Mouse (Mus musculus) hindbrain, embryonic 12.5 days (tissue): ENCODE data around the gene Disp3. TPM values are rescaled to one million over a fixed set of nuclear protein-coding genes. Genes with fewer than 3 reads are reported as not detected.

Source experiments
- ATAC-seq: fragments of 200-750 bp; cut with Nextera tagmentation; 2 replicates; pipeline ENCODE4 v1.8.0; 2017; ENCODE audit warnings: moderate TSS enrichment; ENCODE audit not compliant: low FRiP score
- H3K27ac ChIP-seq: fragments of 300-500 bp; sonication (generic); 2 replicates; pipeline ENCODE4 v1.5.1; 2016; ENCODE audit warnings: mild to moderate bottlenecking
- H3K27me3 ChIP-seq: fragments of 300-500 bp; sonication (generic); 2 replicates; pipeline ENCODE4 v1.6.1; 2016; ENCODE audit warnings: mild to moderate bottlenecking
- H3K36me3 ChIP-seq: fragments of 300-500 bp; sonication (generic); 2 replicates; pipeline ENCODE4 v1.6.1; 2016; ENCODE audit warnings: mild to moderate bottlenecking
- H3K4me1 ChIP-seq: fragments of 300-500 bp; sonication (generic); 2 replicates; pipeline ENCODE4 v1.6.1; 2016
- H3K4me2 ChIP-seq: fragments of 300-500 bp; sonication (generic); replicated peaks from 2 replicates; pipeline ENCODE4 v1.6.1; 2016; ENCODE audit warnings: mild to moderate bottlenecking
- H3K4me3 ChIP-seq: fragments of 300-500 bp; sonication (generic); 2 replicates; pipeline ENCODE4 v1.5.1; 2016; ENCODE audit warnings: mild to moderate bottlenecking
- H3K9ac ChIP-seq: fragments of 300-500 bp; sonication (generic); 2 replicates; pipeline ENCODE4 v1.6.1; 2016; ENCODE audit warnings: mild to moderate bottlenecking, moderate library complexity
- H3K9me3 ChIP-seq: fragments of 300-500 bp; sonication (generic); replicated peaks from 2 replicates; pipeline ENCODE4 v1.6.1; 2016; ENCODE audit warnings: mild to moderate bottlenecking
- WGBS: fragments of 180-500 bp; shearing (Covaris S2); methylation state at CpG from one replicate; pipeline ENCODE4 v1.1.7; 2016; 5-methylcytosine and 5-hydroxymethylcytosine counted together
- polyA plus RNA-seq: library from polyadenylated mRNA; unstranded; fragments of >200 nt; fragmentation: Nextera tagmentation; extraction: Ambion mirVana; gene quantifications from 2 replicates; pipeline ENCODE4 v1.2.1, GENCODE M21; 2016

Disp3 gene
- polyA plus RNA-seq, 1 experiment from 2014 or later: 14.7 TPM

- Histone ChIP-seq H3K9ac (no peak overlapping the region), H3K36me3 (peaks cover 24% of the 10 kb centered on the region), H3K4me3 (no peak overlapping the region), H3K4me1 (peaks cover 25% of the 10 kb centered on the region), H3K4me2 (no peak overlapping the region), H3K27ac (peak overlapping the region; percentile 45; the same call in 1 of the 2 replicates), H3K9me3 (no peaks in the 10 kb centered on the region), H3K27me3 (no peaks in the 10 kb centered on the region)
- ATAC-seq: peak; percentile 33; the same call in 1 of the 2 replicates
- WGBS: 49% methylated on average over 9 of the region's 9 CpGs
These were observed 49.5 kb downstream of the Disp3 start for GRCm38 (mm10) chr4:148238218-148238617.

DNA sequence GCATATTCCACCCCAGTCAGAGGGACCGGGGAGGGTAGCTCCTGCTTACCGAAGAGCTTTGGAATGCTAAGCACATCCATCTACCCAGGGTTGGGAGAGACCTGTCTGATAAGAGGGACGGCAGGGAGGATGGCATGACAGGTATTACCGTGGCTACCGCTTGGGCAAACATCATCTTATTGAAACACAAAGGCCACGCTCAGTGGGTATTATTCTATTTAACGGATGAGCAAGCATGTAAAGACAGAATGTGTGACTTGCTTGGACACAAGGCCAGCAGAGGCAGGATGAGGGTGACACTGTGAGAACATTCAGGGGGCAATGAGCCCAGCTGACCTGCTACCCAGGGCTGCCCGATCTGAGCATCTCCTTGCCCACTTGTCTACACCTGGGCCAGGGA, 51.1 kb downstream of the Disp3 start:
- ATAC-seq: no peak
- Histone ChIP-seq H3K27me3 (no peaks in the 10 kb centered on the region), H3K27ac (no peak overlapping the region), H3K4me2 (no peak overlapping the region), H3K36me3 (peaks cover 11% of the 10 kb centered on the region), H3K9ac (no peak overlapping the region), H3K4me1 (peaks cover 33% of the 10 kb centered on the region), H3K9me3 (no peaks in the 10 kb centered on the region), H3K4me3 (no peak overlapping the region)
- WGBS: 56% methylated on average over 8 of the region's 8 CpGs

DNA sequence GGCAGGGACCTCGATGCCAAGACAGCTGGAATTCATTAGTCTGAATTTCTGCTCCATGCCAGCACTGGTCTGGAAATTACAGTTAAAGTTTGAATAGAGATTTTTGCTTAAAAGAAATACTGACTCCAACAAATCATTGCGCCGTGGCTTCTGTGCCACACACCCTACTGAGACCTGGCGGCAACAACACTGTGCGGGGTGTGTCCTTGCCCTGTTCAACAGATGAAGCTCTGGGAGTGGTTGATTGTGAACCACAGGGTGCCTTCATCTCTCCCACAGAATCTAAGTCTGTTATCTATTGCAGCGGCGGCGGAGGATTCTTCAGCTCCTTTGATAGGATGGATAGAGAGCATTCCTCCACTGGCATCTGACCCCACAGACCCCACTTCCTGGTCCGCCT, 54.7 kb downstream of the Disp3 start:
- no peak overlapping the region for H3K4me2 ChIP-seq
- WGBS: 80% methylated on average over 9 of the region's 9 CpGs
- H3K9ac ChIP-seq: no peak overlapping the region
- H3K9me3 ChIP-seq: no peaks in the 10 kb centered on the region
- H3K36me3 ChIP-seq: no peaks in the 10 kb centered on the region
- no peak for ATAC-seq
- H3K27me3 ChIP-seq: peaks cover 15% of the 10 kb centered on the region; the same call in 1 of the 2 replicates
- no peak overlapping the region for H3K27ac ChIP-seq
- H3K4me1 ChIP-seq: peaks cover 17% of the 10 kb centered on the region
- H3K4me3 ChIP-seq: no peak overlapping the region

- Histone ChIP-seq H3K9ac (no peak overlapping the region), H3K27ac (no peak overlapping the region), H3K4me3 (no peak overlapping the region), H3K36me3 (no peaks in the 10 kb centered on the region), H3K4me1 (peaks cover 13% of the 10 kb centered on the region), H3K4me2 (no peak overlapping the region), H3K27me3 (peaks cover 15% of the 10 kb centered on the region; the same call in 1 of the 2 replicates), H3K9me3 (no peaks in the 10 kb centered on the region)
- no peak for ATAC-seq
- WGBS: 47% methylated on average over 10 of the region's 10 CpGs
These were observed 55.1 kb downstream of the Disp3 start for GRCm38 (mm10) chr4:148232615-148233014.

DNA sequence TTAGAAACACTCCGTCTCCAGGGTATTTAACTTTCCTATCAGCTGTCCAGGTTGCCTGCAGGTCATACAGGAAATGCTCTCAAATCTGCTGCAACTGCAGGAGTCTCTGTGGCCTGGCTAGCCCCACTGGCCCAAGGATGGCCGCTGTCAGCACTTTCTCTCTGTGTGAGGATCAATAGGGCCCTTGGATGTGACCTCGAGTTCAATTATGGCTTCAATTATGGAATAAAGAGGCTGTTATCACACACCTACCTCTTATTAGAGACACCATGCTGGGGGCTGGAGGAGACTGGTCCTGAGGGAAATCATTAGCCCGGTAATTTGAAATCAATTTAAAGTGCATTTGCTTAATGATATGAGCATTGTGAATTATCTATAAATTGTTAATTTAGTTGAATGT, 55.6 kb downstream of the Disp3 start:
- no peak for ATAC-seq
- no peak overlapping the region for H3K9ac ChIP-seq
- WGBS: 53% methylated on average over 4 of the region's 4 CpGs

DNA sequence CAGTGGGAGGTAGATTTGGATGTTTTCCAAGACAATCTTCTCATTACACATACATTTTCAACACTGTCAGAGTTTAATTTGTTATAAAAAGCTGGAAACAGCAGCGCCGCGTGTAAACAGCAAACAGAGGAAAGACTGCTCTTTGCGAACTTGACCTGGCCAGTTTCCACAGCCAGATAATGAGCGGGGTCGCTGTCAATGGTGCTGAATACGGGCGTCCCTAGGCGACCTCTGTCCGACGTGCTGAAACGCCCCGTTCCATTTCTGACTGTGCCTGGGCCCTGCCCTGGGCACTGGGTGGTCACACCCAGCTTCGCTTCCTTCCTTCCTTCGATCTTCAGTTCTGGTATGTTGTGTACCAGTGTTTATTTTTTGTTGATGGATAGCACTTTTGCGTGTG, 58.1 kb downstream of the Disp3 start:
- Histone ChIP-seq H3K4me1 (peaks cover 11% of the 10 kb centered on the region), H3K27ac (no peak overlapping the region), H3K4me3 (no peak overlapping the region), H3K9ac (no peak overlapping the region), H3K27me3 (peaks cover 15% of the 10 kb centered on the region; the same call in 1 of the 2 replicates), H3K9me3 (no peaks in the 10 kb centered on the region), H3K36me3 (no peaks in the 10 kb centered on the region), H3K4me2 (no peak overlapping the region)
- 12% methylated on average over 16 of the region's 16 CpGs for WGBS
- no peak for ATAC-seq

More for the DNA sequence above, 55.6 kb downstream of the Disp3 start:
- Histone ChIP-seq H3K4me1 (peaks cover 11% of the 10 kb centered on the region), H3K4me2 (no peak overlapping the region), H3K27me3 (peaks cover 15% of the 10 kb centered on the region; the same call in 1 of the 2 replicates), H3K27ac (no peak overlapping the region), H3K36me3 (no peaks in the 10 kb centered on the region), H3K4me3 (no peak overlapping the region), H3K9me3 (no peaks in the 10 kb centered on the region)

DNA sequence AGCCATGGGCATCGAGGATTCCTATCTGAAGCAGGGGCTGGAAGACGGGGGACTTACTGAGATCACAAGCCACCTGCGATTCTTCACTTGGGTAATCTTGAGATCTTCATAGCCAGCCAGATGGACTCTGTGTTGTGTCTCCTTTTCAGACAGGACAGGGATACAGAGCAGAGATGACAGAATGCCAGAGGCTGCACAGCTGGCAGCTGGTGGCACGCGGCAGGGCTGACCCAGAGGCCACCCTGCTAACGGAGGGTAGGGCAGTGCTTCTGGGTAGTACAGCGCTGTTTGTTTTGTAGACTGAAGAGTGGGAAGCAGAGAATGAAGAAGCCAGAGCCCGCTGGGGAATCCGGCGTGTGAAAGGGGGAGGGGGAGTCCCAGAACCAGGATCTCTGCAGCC, 64.8 kb downstream of the Disp3 start:
- H3K4me1 ChIP-seq: peaks cover 12% of the 10 kb centered on the region
- no peak overlapping the region for H3K4me3 ChIP-seq
- no peak for ATAC-seq
- no peak overlapping the region for H3K4me2 ChIP-seq
- WGBS: 29% methylated on average over 10 of the region's 10 CpGs
- H3K9me3 ChIP-seq: no peaks in the 10 kb centered on the region
- no peak overlapping the region for H3K9ac ChIP-seq
- no peak overlapping the region for H3K27ac ChIP-seq
- no peaks in the 10 kb centered on the region for H3K36me3 ChIP-seq
- H3K27me3 ChIP-seq: peaks cover 26% of the 10 kb centered on the region

GRCm38 (mm10) chr4:148220656-148221055, 67.1 kb downstream of the Disp3 start:
- H3K4me3 ChIP-seq: no peak overlapping the region
- no peak overlapping the region; the same call in 1 of the 2 replicates for H3K27ac ChIP-seq
- H3K9me3 ChIP-seq: no peaks in the 10 kb centered on the region
- peak; percentile 60 for ATAC-seq
- H3K27me3 ChIP-seq: peaks cover 28% of the 10 kb centered on the region
- 1% methylated on average over 10 of the region's 10 CpGs for WGBS
- no peak overlapping the region for H3K4me2 ChIP-seq
- H3K9ac ChIP-seq: no peak overlapping the region
- H3K4me1 ChIP-seq: peaks cover 14% of the 10 kb centered on the region
- no peaks in the 10 kb centered on the region for H3K36me3 ChIP-seq

DNA sequence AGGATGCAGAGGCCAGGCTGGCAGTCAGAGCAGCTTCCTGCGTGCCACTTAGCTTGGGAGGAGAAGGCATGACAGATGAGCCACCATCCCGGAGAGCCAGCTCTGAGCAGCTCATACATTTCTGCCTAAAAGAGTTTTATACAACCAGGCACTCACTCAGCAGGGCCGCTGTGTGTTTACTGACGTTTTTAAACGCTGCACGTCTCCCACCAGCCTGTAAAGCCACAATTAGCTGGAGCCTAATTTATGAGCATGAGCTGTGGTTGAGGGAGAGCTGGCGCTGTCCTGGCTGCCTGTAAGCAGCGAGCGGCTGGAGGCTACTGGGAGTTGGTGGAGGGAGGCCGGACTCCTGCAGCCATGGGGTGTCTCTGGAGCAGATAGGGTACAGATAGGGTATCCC, 69.5 kb downstream of the Disp3 start:
- H3K9me3 ChIP-seq: no peaks in the 10 kb centered on the region
- no peaks in the 10 kb centered on the region for H3K36me3 ChIP-seq
- 30% methylated on average over 10 of the region's 10 CpGs for WGBS
- no peak for ATAC-seq
- H3K4me1 ChIP-seq: peaks cover 33% of the 10 kb centered on the region
- no peak overlapping the region for H3K4me2 ChIP-seq
- peaks cover 26% of the 10 kb centered on the region for H3K27me3 ChIP-seq
- peak overlapping the region; percentile 8; the same call in 1 of the 2 replicates for H3K9ac ChIP-seq
- no peak overlapping the region for H3K4me3 ChIP-seq
- no peak overlapping the region for H3K27ac ChIP-seq

- Histone ChIP-seq H3K9ac (no peak overlapping the region), H3K4me3 (no peak overlapping the region), H3K4me1 (peaks cover 28% of the 10 kb centered on the region), H3K4me2 (no peak overlapping the region), H3K9me3 (no peaks in the 10 kb centered on the region), H3K36me3 (no peaks in the 10 kb centered on the region), H3K27ac (no peak overlapping the region), H3K27me3 (peaks cover 18% of the 10 kb centered on the region)
- ATAC-seq: no peak
- WGBS: 46% methylated on average over 11 of the region's 11 CpGs
These were observed 72.4 kb downstream of the Disp3 start for GRCm38 (mm10) chr4:148215264-148215900.

DNA sequence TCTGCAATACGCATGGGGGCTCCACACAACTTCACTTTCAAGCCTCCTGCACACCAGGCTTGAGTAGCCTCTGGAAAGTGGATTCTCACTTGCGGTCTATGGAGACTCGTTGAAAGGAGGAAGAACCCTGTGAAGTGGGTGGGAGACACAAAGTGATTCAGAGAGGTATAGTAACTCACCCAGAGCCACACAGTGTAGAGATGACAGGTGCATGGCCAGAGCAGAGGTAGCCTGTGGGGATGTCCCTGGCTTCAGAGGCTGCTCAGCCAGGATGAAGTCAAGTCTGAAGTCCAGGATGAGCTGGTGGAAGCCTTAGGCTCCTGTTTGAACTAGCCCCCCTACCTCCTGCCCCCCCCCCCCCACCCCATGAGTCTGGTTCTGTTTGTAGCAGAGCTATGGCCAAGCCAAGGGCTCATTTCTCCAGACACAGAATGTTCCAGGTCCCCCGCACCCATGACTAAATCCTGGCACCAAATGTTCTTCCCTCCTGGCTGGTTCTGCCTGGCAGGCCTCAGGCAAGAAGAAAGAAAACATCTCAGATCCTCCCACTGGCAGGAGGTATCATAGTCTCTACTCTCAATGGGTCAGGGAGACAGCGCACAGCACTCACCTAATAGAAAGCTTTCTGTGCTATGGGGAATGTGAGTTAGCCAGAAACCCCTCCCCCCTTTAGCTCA, 73.2 kb downstream of the Disp3 start:
- WGBS: 64% methylated on average over 5 of the region's 5 CpGs
- Histone ChIP-seq H3K4me2 (peak overlapping the region; percentile 13; the same call in 1 of the 2 replicates), H3K27me3 (peaks cover 14% of the 10 kb centered on the region), H3K4me3 (no peak overlapping the region), H3K9ac (no peak overlapping the region), H3K27ac (0 out of 2 replicates have a peak overlapping the region, but pooled peaks have one; percentile 30), H3K36me3 (no peaks in the 10 kb centered on the region), H3K9me3 (no peaks in the 10 kb centered on the region), H3K4me1 (peaks cover 28% of the 10 kb centered on the region)
- peak; percentile 29 for ATAC-seq

GRCm38 (mm10) chr4:148204873-148205232, 82.9 kb downstream of the Disp3 start:
- Histone ChIP-seq H3K36me3 (no peaks in the 10 kb centered on the region), H3K9me3 (no peaks in the 10 kb centered on the region), H3K27ac (peak overlapping the region; percentile 48; the same call in 1 of the 2 replicates), H3K4me1 (peaks cover 4% of the 10 kb centered on the region; the same call in 1 of the 2 replicates), H3K4me3 (no peak overlapping the region), H3K9ac (no peak overlapping the region), H3K4me2 (no peak overlapping the region), H3K27me3 (no peaks in the 10 kb centered on the region; the same call in 1 of the 2 replicates)
- no peak for ATAC-seq
- WGBS: 62% methylated on average over 6 of the region's 6 CpGs
